ENCODE assay signal across 8 mouse cellular contexts in the genomic region with DNA sequence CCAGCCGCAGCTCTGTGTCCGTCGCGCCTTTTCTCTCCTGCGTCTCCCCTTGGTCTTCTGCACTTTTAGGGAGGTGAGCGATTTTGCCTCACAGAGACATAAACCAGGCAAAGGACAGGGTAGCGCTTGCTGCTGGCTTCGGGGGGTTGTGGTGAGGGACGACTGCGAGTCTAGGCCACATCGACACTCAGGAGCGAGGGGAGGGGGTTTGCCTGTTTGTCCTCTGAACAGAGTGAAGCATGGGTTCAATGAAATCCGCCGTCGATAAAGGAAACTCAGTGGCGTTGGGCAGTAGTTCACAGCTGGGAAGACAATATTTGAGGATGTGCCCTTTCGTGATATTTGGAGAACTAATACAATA. TPM values are rescaled to one million over a fixed set of nuclear protein-coding genes. Genes with fewer than 3 reads are reported as not detected.
DNase-seq lines count a peak whose midpoint lies in the region; ATAC-seq lines count a peak whose summit lies in the region.

Gene Dhx30, minus strand, starts transcription at position 52 of the 361 bp plus-strand sequence.

- under 1% methylated on average over 17 of the region's 17 CpGs for WGBS in kidney, embryonic 14.5 days
- WGBS in intestine, embryonic 15.5 days = under 1% methylated on average over 17 of the region's 17 CpGs

- intact Hi-C loops in gastrocnemius, postnatal 14 days (cut with DNase I; ENCODE audit: low total_unique reads) = no loop called here

- ATAC-seq in kidney, embryonic 14.5 days (ENCODE audit: low FRiP score, low TSS enrichment) = peak; percentile 9
- no peak; the same call in 1 of the 2 replicates for ATAC-seq in intestine, embryonic 15.5 days

- no peaks in the 10 kb centered on the region for H3K27me3 ChIP-seq in kidney, embryonic 14.5 days (ENCODE audit: control insufficient read depth, insufficient read depth, low read length)
- no peaks in the 10 kb centered on the region for H3K27me3 ChIP-seq in intestine, embryonic 15.5 days (replicated peaks)
- no peaks in the 10 kb centered on the region for H3K27me3 ChIP-seq in megakaryocyte, embryonic 14.5 days (replicated peaks)

- H3K9me3 ChIP-seq in kidney, embryonic 14.5 days (ENCODE audit: control insufficient read depth, low read length) = no peaks in the 10 kb centered on the region
- H3K9me3 ChIP-seq in intestine, embryonic 15.5 days = no peaks in the 10 kb centered on the region
- H3K9me3 ChIP-seq in megakaryocyte, embryonic 14.5 days = no peaks in the 10 kb centered on the region

- peak within 1 kb of the TSS; percentile 97 for H3K27ac ChIP-seq in kidney, embryonic 14.5 days (ENCODE audit: low read depth, low read length)
- peak within 1 kb of the TSS; percentile 98 for H3K27ac ChIP-seq in intestine, embryonic 15.5 days

- peak within 1 kb of the TSS; percentile 94 for H3K9ac ChIP-seq in kidney, embryonic 14.5 days (ENCODE audit: low read depth, low read length)
- peak within 1 kb of the TSS; percentile 91 for H3K9ac ChIP-seq in intestine, embryonic 15.5 days

- peak within 1 kb of the TSS; percentile 96 for H3K4me3 ChIP-seq in kidney, embryonic 14.5 days (ENCODE audit: low read length)
- peak within 1 kb of the TSS; percentile 78 for H3K4me3 ChIP-seq in intestine, embryonic 15.5 days (replicated peaks)
- peak within 1 kb of the TSS; percentile 100 for H3K4me3 ChIP-seq in megakaryocyte, embryonic 14.5 days (replicated peaks)

- no peak for DNase-seq in kidney, adult 18-20 months
- DNase-seq in adrenal gland, postnatal 25 days = no peak
- DNase-seq in gastrocnemius, postnatal 14 days = no peak
- DNase-seq in right cerebral cortex, postnatal 10 days (ENCODE audit: low spot score in 2 of 2) = no peak
- DNase-seq in cerebellum, postnatal 10 days = no peak

- H3K4me2 ChIP-seq in kidney, embryonic 14.5 days (replicated peaks; ENCODE audit: low read depth, low read length) = peak within 1 kb of the TSS; percentile 73
- peak within 1 kb of the TSS; percentile 72 for H3K4me2 ChIP-seq in intestine, embryonic 15.5 days (replicated peaks)

- H3K36me3 ChIP-seq in kidney, embryonic 14.5 days (ENCODE audit: control insufficient read depth, insufficient read depth, low read length) = peaks cover 23% of the 10 kb centered on the region
- peaks cover 7% of the 10 kb centered on the region for H3K36me3 ChIP-seq in intestine, embryonic 15.5 days
- H3K36me3 ChIP-seq in megakaryocyte, embryonic 14.5 days (replicated peaks; ENCODE audit: low read length) = peaks cover 32% of the 10 kb centered on the region

- peaks cover 7% of the 10 kb centered on the region; the same call in 1 of the 2 replicates for H3K4me1 ChIP-seq in kidney, embryonic 14.5 days (ENCODE audit: control insufficient read depth, insufficient read depth, low read length)
- peaks cover 12% of the 10 kb centered on the region for H3K4me1 ChIP-seq in intestine, embryonic 15.5 days (replicated peaks)
- peaks cover 27% of the 10 kb centered on the region for H3K4me1 ChIP-seq in megakaryocyte, embryonic 14.5 days

RNA-seq across cellular contexts. Expression of gene Dhx30, which starts in this region (rescaled TPM):
- polyA plus RNA-seq in kidney, embryonic 14.5 days (2014; fragmentation: Nextera tagmentation; extraction: Ambion mirVana) = 122 and 142 TPM in 2 replicates
- total RNA-seq in adrenal gland, postnatal 25 days (2021) = 96.3 and 116 TPM in 2 replicates
- 10 to 100 TPM; 31.6 to 39.8 TPM for total RNA-seq in gastrocnemius, postnatal 14 days (2021)
- polyA plus RNA-seq in intestine, embryonic 15.5 days (2015; fragmentation: Nextera tagmentation; extraction: Ambion mirVana) = 92.7 and 98.1 TPM in 2 replicates
- 8.9 and 15.5 TPM in 2 replicates for polyA plus RNA-seq in megakaryocyte, embryonic 14.5 days (2012; ENCODE audit: insufficient read depth, low replicate concordance)
